Mouse (Mus musculus): ENCODE results near the gene Crb2.

The Crb2 gene

DNA sequence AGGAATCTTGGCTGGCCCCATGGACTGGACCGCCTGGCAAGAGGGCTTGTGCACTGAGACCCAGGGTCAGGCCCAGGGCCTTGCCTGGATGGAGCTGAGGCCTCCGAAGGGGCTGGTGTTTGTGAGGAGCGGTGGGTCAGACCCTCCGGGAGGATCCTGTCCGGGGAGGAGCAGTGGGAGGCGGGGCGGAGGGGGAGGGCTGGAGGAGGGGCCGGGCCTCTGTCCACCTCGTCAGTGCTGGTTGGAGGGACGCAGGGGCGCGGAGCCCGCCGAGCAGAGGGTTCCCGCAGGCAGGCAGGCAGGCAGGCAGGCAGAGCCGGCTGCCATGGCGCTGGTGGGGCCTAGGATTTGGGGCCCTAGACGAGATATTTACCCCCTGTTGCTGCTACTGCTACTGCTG lies at the start of gene Crb2:
Gene Crb2 (plus strand): TSS at position 234 of the 400 bp plus-strand sequence.
- TF ChIP-seq GATA4 (IDR thresholded peaks at IDR 0.05; ENCODE audit: insufficient replicate concordance, low read length): no peak

- no peak for TF ChIP-seq GATA4 (IDR thresholded peaks at IDR 0.05; ENCODE audit: insufficient replicate concordance, low read length)
Measured at GRCm38 (mm10) chr2:37731241-37731801, 44.7 kb upstream of the Crb2 start.

DNA sequence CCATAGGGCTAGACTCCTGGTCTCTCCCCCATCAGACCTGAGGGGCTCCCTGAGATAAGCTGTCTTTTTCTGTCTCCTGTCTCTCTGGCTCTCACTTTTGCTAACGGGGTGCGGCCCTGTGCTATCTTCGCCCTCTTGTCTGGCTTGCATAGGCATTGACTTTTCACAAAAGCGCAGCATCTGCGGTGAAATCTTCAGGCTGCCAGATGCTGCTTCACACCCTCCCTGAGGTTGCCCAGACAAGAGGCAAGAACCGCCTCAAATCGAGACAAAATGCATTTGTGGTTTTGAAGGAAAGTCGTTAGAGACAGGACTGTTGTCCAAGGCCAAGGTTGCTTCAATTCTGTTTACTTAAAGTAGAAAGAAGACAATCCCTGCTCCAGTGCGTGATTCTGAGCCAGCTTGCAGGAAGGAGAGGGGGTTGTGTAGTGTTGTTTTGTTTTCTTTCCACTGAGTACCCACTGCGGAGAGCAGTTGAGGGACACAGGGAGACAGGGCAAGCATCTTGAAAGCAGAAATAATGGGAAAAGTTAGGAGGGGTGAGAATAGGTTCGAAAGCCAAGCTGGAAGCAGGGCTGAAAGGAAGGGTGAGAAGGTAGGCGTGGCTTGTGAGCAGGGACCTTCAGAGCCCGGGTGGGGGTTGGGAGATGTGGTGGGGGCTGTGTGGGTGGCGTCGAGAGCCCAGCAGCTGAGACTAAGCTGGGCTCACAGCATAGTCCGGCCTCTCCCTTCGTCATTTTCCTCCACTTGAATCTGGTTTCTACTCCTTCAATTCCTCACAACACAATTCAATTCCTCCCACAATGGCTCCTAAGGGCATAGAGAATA lies 40.9 kb upstream of the Crb2 start:
- no peak for TF ChIP-seq GATA4 (IDR thresholded peaks at IDR 0.05; ENCODE audit: insufficient replicate concordance, low read length)

GRCm38 (mm10) chr2:37735807-37736188 lies 40.3 kb upstream of the Crb2 start:
- no peak for TF ChIP-seq GATA4 (IDR thresholded peaks at IDR 0.05; ENCODE audit: insufficient replicate concordance, low read length)

DNA sequence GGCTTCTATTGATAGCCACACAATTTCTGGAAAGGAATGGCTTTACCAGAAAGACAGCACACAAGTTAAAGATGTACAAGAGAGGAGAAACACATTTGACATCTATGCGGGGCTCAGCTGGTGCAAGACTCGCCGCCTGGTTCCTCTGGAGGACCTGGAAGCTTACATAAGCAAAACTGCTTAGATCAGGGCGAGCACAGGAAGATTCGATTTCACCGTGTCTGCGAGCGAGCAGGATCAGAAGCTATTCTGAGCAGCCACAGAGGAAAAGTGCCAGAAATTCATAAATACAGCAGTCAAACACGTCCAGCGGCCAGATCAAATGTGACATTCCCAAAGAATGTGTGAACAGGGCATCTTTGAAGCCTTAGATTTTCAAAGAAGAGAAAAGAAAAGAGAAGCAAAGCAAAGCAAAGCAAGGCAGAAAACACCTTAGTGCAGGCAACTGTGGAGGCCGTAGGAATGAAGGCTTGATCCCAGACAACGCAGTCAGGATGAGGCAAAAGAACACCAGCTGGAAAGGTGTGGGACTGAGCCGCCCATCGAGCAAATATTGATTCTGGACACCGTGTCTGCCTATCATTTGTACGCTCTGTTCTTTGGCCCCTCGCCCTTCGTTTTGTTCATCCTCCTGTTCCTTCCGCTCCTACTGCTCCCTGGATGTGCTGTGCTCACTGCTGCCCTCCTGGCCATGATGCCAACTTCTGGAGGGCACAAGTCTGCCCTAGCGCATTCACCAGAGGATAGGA lies 34.1 kb upstream of the Crb2 start:
- TF ChIP-seq GATA4 (IDR thresholded peaks at IDR 0.05; ENCODE audit: insufficient replicate concordance, low read length): peak; percentile 60; the same call in 1 of the 2 replicates

- TF ChIP-seq GATA4 (IDR thresholded peaks at IDR 0.05; ENCODE audit: insufficient replicate concordance, low read length): no peak
Measured at GRCm38 (mm10) chr2:37744773-37745395, 31.2 kb upstream of the Crb2 start.

- no peak for TF ChIP-seq GATA4 (IDR thresholded peaks at IDR 0.05; ENCODE audit: insufficient replicate concordance, low read length)
Measured at GRCm38 (mm10) chr2:37746293-37747049, 29.6 kb upstream of the Crb2 start.

DNA sequence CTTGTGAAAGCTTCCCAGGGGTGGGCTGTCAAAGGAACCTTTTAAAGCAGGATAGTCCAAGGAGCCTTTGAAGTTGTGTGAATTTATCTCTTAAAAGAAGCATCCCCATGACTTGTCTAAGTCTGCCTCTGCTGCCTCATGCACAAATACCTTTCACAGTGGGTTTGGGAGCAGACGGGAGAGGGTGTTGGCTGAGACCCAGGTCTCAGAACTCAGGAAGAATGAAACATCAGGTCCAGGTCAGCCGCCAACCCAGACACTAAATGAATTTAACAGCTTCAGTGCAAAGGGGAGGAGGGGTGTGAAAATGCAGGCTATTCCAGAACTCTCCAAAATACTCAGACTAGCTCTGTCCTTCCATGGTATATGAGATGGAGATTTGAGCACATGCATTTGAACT lies 28.1 kb upstream of the Crb2 start:
- TF ChIP-seq GATA4 (IDR thresholded peaks at IDR 0.05; ENCODE audit: insufficient replicate concordance, low read length): no peak

- TF ChIP-seq GATA4 (IDR thresholded peaks at IDR 0.05; ENCODE audit: insufficient replicate concordance, low read length): no peak
Measured at GRCm38 (mm10) chr2:37748442-37749066, 27.5 kb upstream of the Crb2 start.

- TF ChIP-seq GATA4 (IDR thresholded peaks at IDR 0.05; ENCODE audit: insufficient replicate concordance, low read length): no peak
Measured at GRCm38 (mm10) chr2:37749323-37749722, 26.7 kb upstream of the Crb2 start.

DNA sequence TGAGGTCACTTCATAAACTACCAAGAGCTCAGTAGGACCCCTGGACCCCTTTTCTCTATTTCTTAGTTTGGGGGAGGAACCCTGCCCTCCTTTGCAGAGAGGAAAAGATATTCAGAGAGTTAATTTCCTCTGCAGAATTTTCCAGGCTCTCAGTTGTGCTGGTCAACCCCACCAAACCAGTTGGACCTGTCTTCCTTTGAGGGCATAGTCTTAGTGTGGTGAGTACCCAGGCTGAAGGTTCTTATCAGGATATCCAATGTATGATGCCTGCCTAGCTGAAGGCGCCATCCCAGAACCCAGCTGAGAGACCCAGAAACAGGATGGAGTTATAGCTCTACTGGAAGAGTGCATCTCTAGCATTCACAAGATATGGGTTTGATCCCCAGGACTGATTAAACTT lies 24.9 kb upstream of the Crb2 start:
- TF ChIP-seq GATA4 (IDR thresholded peaks at IDR 0.05; ENCODE audit: insufficient replicate concordance, low read length): no peak

DNA sequence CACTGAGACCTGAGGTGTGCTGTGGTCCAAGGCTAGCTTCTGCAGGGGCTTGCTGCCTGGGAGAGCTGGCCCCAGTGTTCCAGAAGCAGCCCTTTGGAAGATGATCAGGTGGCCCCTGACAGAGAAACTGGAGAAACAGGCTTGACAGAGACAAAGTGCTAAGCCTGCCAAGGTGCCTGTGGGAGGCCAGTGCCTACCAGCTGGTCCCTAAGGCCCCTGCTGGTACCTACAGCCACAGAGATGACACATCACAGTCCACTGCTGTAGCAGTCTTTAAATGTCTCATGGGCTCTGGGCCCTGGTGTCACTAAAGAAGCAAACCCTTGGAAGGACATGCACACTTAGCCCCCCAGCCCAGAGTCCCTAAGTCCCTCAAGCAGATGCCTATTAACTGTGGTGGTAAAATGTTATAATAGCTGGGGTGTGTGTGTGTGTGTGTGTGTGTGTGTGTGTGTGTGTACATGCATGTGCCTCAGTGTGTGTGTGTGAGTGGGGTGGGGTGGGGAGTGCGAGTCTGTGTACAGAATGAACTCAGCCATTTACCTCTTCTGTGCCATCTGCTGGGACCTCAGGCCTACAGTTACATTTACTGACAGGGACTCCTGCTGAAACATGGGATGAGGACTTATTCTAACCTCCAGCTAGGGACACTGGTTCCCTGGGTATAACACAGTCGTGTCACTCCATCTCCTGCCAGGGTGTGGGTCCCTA lies 19.7 kb upstream of the Crb2 start:
- TF ChIP-seq GATA4 (IDR thresholded peaks at IDR 0.05; ENCODE audit: insufficient replicate concordance, low read length): no peak

DNA sequence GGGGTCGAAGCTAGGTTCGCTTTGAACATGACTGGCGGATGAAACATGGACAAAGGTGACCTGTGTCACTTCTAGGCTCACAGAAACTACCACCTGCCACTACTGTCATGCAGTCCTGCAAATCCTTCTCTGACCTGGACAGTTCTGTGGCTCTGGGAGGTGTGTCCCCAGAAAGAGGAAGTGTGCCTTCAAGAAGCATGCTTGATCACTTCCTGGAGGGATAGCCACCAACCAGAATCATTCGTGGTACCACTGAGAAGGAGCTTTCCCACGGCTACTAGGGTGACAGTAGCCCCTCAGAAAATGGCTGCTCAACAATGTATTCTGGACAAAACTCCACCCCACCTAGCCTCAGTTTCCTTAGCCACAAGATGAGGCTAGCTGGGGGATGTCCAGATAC lies 19.0 kb upstream of the Crb2 start:
- no peak for TF ChIP-seq GATA4 (IDR thresholded peaks at IDR 0.05; ENCODE audit: insufficient replicate concordance, low read length)

- no peak for TF ChIP-seq GATA4 (IDR thresholded peaks at IDR 0.05; ENCODE audit: insufficient replicate concordance, low read length)
Measured at GRCm38 (mm10) chr2:37757784-37758183, 18.3 kb upstream of the Crb2 start.
